ENCODE assay signal across 16 mouse cellular contexts in genomic region chr12:64229510-64230078, GRCm38 (mm10).
DNase-seq lines count a peak whose midpoint lies in the region; ATAC-seq and TF ChIP-seq lines count a peak whose summit lies in the region.
"Had no signal": no experiment of that assay in that cellular context is flagged by ENCODE, and none has a peak within 500 bp of the region (broad histone marks: within the 10 kb centered on the region; RNA-seq: fewer than 3 reads in every experiment).

No protein-coding gene starts in this region.

- H3K9me3 ChIP-seq in forebrain, embryonic 15.5 days = no peaks in the 10 kb centered on the region
- no peaks in the 10 kb centered on the region for H3K9me3 ChIP-seq in forebrain, embryonic 12.5 days
- H3K9me3 ChIP-seq: embryonic facial prominence, embryonic 13.5 days; limb, embryonic 15.5 days had no signal

- H3K36me3 ChIP-seq in forebrain, embryonic 15.5 days = no peaks in the 10 kb centered on the region
- no peaks in the 10 kb centered on the region for H3K36me3 ChIP-seq in forebrain, embryonic 12.5 days (replicated peaks)
- H3K36me3 ChIP-seq: embryonic facial prominence, embryonic 13.5 days; limb, embryonic 15.5 days had no signal

- no peak overlapping the region for H3K4me3 ChIP-seq in forebrain, embryonic 15.5 days
- H3K4me3 ChIP-seq in forebrain, embryonic 12.5 days (replicated peaks) = no peak overlapping the region
- H3K4me3 ChIP-seq in left cerebral cortex, adult 2 months = no peak overlapping the region
- H3K4me3 ChIP-seq: embryonic facial prominence, embryonic 13.5 days; limb, embryonic 15.5 days had no signal

- no peak overlapping the region for H3K4me2 ChIP-seq in forebrain, embryonic 15.5 days (replicated peaks)
- no peak overlapping the region for H3K4me2 ChIP-seq in forebrain, embryonic 12.5 days
- H3K4me2 ChIP-seq: embryonic facial prominence, embryonic 13.5 days; heart, embryonic 11.5 days; limb, embryonic 15.5 days had no signal

- no peaks in the 10 kb centered on the region for H3K27me3 ChIP-seq in forebrain, embryonic 15.5 days
- no peaks in the 10 kb centered on the region for H3K27me3 ChIP-seq in forebrain, embryonic 12.5 days
- H3K27me3 ChIP-seq: embryonic facial prominence, embryonic 13.5 days; limb, embryonic 15.5 days had no signal

- 32% methylated on average over 1 of the region's 1 CpGs for WGBS in forebrain, embryonic 15.5 days
- 56% methylated on average over 1 of the region's 1 CpGs for WGBS in forebrain, embryonic 12.5 days

- peak; percentile 97 for ATAC-seq in forebrain, embryonic 15.5 days (replicated peaks)
- no peak for ATAC-seq in forebrain, embryonic 12.5 days (ENCODE audit: low FRiP score)
- ATAC-seq: intestine, embryonic 16.5 days had no signal

- 0 out of 2 replicates have a peak, but pooled peaks cover 6% of the 10 kb centered on the region for H3K4me1 ChIP-seq in forebrain, embryonic 15.5 days
- H3K4me1 ChIP-seq in forebrain, embryonic 12.5 days = no peaks in the 10 kb centered on the region
- H3K4me1 ChIP-seq: embryonic facial prominence, embryonic 13.5 days; limb, embryonic 15.5 days had no signal

- H3K27ac ChIP-seq in forebrain, embryonic 15.5 days (replicated peaks) = no peak overlapping the region
- no peak overlapping the region for H3K27ac ChIP-seq in forebrain, embryonic 12.5 days
- no peak overlapping the region for H3K27ac ChIP-seq in left cerebral cortex, adult 2 months
- H3K27ac ChIP-seq: embryonic facial prominence, embryonic 13.5 days; limb, embryonic 15.5 days had no signal

- peak; percentile 3 to 7 for DNase-seq in left cerebral cortex, postnatal 14 days (ENCODE audit: low spot score in 2 of 2)
- DNase-seq in left cerebral cortex, adult 2 months (ENCODE audit: extremely low spot score in 1 of 2, low spot score in 2 of 2) = no peak
- peak; percentile 6 for DNase-seq in brain, adult 2 months (ENCODE audit: low read depth, low spot score)
- peak; percentile 5 for DNase-seq in frontal cortex, postnatal 36 days (ENCODE audit: low spot score in 2 of 2)
- no peak for DNase-seq in liver
- DNase-seq: cerebellum, adult 11 months; gastrocnemius, postnatal 36 days; kidney, postnatal 10 days; lung, adult 2 months; thymus, postnatal 36 days had no signal

- no peak overlapping the region for H3K9ac ChIP-seq in forebrain, embryonic 15.5 days (replicated peaks)
- no peak overlapping the region for H3K9ac ChIP-seq in forebrain, embryonic 12.5 days
- H3K9ac ChIP-seq: embryonic facial prominence, embryonic 13.5 days; limb, embryonic 15.5 days had no signal

- TF ChIP-seq CTCF in left cerebral cortex, adult 2 months (IDR thresholded peaks at IDR 0.05) = no peak

- intact Hi-C loops in left cerebral cortex, postnatal 14 days (cut with DNase I) = no loop called here
- intact Hi-C loops in left cerebral cortex, adult 2 months (cut with DNase I) = no loop called here

Comparison
In these comparisons a context has a peak if more than half of its experiments do, and no peak if none do; other contexts are left out.
1. DNase-seq: peak in left cerebral cortex, postnatal 14 days (2 of 2), brain, adult 2 months (single experiment) and frontal cortex, postnatal 36 days (2 of 2); none in left cerebral cortex, adult 2 months (0 of 2) and liver (single experiment).